Mouse (Mus musculus): ENCODE data around the gene Ugt1a9. TPM values are rescaled to one million over a fixed set of nuclear protein-coding genes. Genes with fewer than 3 reads are reported as not detected.

Gene Ugt1a9
- polyA plus RNA-seq, 1 experiment from 2014 or later, result not detected

- no peaks in the 10 kb centered on the region for H3K4me1 ChIP-seq (replicated peaks)
- 82% methylated on average over 5 of the region's 5 CpGs for WGBS
- no peak overlapping the region for H3K4me3 ChIP-seq (replicated peaks)
- H3K9ac ChIP-seq (replicated peaks), result no peak overlapping the region
- no peaks in the 10 kb centered on the region for H3K27me3 ChIP-seq
- H3K27ac ChIP-seq, result no peak overlapping the region
- H3K4me2 ChIP-seq (replicated peaks), result no peak overlapping the region
- peaks cover 96% of the 10 kb centered on the region for H3K9me3 ChIP-seq
- ATAC-seq, result no peak
- no peaks in the 10 kb centered on the region for H3K36me3 ChIP-seq
Measured at GRCm38 (mm10) chr1:88250023-88250422, 179.4 kb downstream of the Ugt1a9 start.

- Histone ChIP-seq H3K4me1 (replicated peaks) (no peaks in the 10 kb centered on the region), H3K27me3 (no peaks in the 10 kb centered on the region), H3K9me3 (peaks cover 97% of the 10 kb centered on the region), H3K36me3 (no peaks in the 10 kb centered on the region), H3K4me3 (replicated peaks) (no peak overlapping the region), H3K4me2 (replicated peaks) (no peak overlapping the region), H3K27ac (no peak overlapping the region), H3K9ac (replicated peaks) (no peak overlapping the region)
- WGBS, result 75% methylated on average over 8 of the region's 8 CpGs
- no peak for ATAC-seq
Measured at GRCm38 (mm10) chr1:88253106-88253505, 182.5 kb downstream of the Ugt1a9 start.

GRCm38 (mm10) chr1:88253540-88253939 is 182.9 kb downstream of the Ugt1a9 start:
- no peak for ATAC-seq
- 73% methylated on average over 6 of the region's 6 CpGs for WGBS
- no peak overlapping the region for H3K9ac ChIP-seq (replicated peaks)
- H3K27ac ChIP-seq, result no peak overlapping the region
- H3K4me1 ChIP-seq (replicated peaks), result no peaks in the 10 kb centered on the region
- H3K36me3 ChIP-seq, result no peaks in the 10 kb centered on the region
- no peak overlapping the region for H3K4me2 ChIP-seq (replicated peaks)
- peaks cover 96% of the 10 kb centered on the region for H3K9me3 ChIP-seq
- H3K27me3 ChIP-seq, result no peaks in the 10 kb centered on the region
- H3K4me3 ChIP-seq (replicated peaks), result no peak overlapping the region

GRCm38 (mm10) chr1:88254793-88255465 is 184.3 kb downstream of the Ugt1a9 start:
- H3K27me3 ChIP-seq, result no peaks in the 10 kb centered on the region
- no peak overlapping the region for H3K4me3 ChIP-seq (replicated peaks)
- H3K27ac ChIP-seq, result no peak overlapping the region
- peaks cover 9% of the 10 kb centered on the region for H3K36me3 ChIP-seq
- H3K9ac ChIP-seq (replicated peaks), result no peak overlapping the region
- H3K4me1 ChIP-seq (replicated peaks), result no peaks in the 10 kb centered on the region
- ATAC-seq, result 0 out of 2 replicates have a peak, but pooled peaks have one; percentile 1
- H3K4me2 ChIP-seq (replicated peaks), result no peak overlapping the region
- H3K9me3 ChIP-seq, result peaks cover 87% of the 10 kb centered on the region
- WGBS, result 88% methylated on average over 12 of the region's 12 CpGs

DNA sequence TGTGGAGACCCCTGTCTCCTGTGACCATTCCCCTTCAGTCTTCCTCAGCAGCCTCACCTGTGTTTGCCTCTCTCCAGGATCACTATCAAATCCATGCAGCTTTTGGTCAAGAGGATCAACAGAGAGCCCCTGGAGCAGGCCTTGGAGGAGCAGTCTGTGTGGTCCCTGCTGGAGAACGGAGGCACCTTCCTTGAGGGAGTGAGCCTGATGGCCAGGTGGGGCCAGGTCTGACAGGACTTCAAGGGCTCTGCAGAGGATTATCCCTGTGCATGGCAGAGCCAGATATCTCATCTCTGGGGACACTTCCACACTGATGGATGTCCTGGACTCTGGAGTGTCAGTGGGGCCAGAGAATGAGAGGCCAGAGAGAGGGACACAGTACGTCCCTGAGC is 184.9 kb downstream of the Ugt1a9 start:
- Histone ChIP-seq H3K27ac (no peak overlapping the region), H3K27me3 (no peaks in the 10 kb centered on the region), H3K4me3 (replicated peaks) (no peak overlapping the region), H3K4me1 (replicated peaks) (no peaks in the 10 kb centered on the region), H3K4me2 (replicated peaks) (no peak overlapping the region), H3K36me3 (peaks cover 15% of the 10 kb centered on the region), H3K9me3 (peaks cover 82% of the 10 kb centered on the region), H3K9ac (replicated peaks) (no peak overlapping the region)
- WGBS, result 52% methylated on average over 2 of the region's 2 CpGs
- 0 out of 2 replicates have a peak, but pooled peaks have one; percentile 0 for ATAC-seq

GRCm38 (mm10) chr1:88255989-88256754 is 185.6 kb downstream of the Ugt1a9 start:
- ATAC-seq, result 0 out of 2 replicates have a peak, but pooled peaks have one; percentile 0
- 82% methylated on average over 13 of the region's 13 CpGs for whole genome bisulfite sequencing
- peaks cover 22% of the 10 kb centered on the region for H3K36me3 ChIP-seq
- H3K27ac ChIP-seq, result no peak overlapping the region
- peaks cover 75% of the 10 kb centered on the region for H3K9me3 ChIP-seq
- no peak overlapping the region for H3K4me2 ChIP-seq (replicated peaks)
- H3K4me3 ChIP-seq (replicated peaks), result no peak overlapping the region
- H3K27me3 ChIP-seq, result no peaks in the 10 kb centered on the region
- H3K9ac ChIP-seq (replicated peaks), result no peak overlapping the region
- H3K4me1 ChIP-seq (replicated peaks), result no peaks in the 10 kb centered on the region

GRCm38 (mm10) chr1:88256886-88257663 is 186.5 kb downstream of the Ugt1a9 start:
- 79% methylated on average over 10 of the region's 10 CpGs for WGBS
- Histone ChIP-seq H3K4me1 (replicated peaks) (no peaks in the 10 kb centered on the region), H3K9me3 (peaks cover 69% of the 10 kb centered on the region), H3K4me3 (replicated peaks) (no peak overlapping the region), H3K27ac (no peak overlapping the region), H3K4me2 (replicated peaks) (no peak overlapping the region), H3K9ac (replicated peaks) (no peak overlapping the region), H3K36me3 (peaks cover 31% of the 10 kb centered on the region), H3K27me3 (no peaks in the 10 kb centered on the region)
- ATAC-seq, result no peak

DNA sequence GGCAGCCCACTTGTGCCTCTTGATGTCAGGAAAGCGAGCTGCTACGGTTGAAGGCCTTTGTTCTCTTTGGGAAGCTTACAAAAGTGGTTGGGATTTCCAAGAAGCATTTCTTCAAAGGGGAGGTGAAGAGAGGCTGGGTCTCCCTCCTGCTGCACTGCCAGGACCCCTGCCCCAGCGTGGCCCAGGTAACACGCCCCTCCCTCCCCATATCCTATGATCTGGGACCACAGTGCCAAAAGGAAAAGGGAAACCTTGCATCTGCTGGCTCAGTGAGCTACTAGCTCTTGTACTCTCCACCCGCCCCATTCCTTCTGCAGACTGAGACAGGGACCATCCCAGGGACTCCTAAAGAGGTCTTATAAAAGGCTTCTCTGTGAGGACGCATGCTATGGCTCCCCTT is 187.1 kb downstream of the Ugt1a9 start:
- no peak overlapping the region for H3K4me3 ChIP-seq (replicated peaks)
- peaks cover 63% of the 10 kb centered on the region for H3K9me3 ChIP-seq
- H3K36me3 ChIP-seq, result peaks cover 37% of the 10 kb centered on the region
- no peak overlapping the region for H3K9ac ChIP-seq (replicated peaks)
- no peak overlapping the region for H3K4me2 ChIP-seq (replicated peaks)
- WGBS, result 79% methylated on average over 6 of the region's 6 CpGs
- H3K4me1 ChIP-seq (replicated peaks), result no peaks in the 10 kb centered on the region
- no peak overlapping the region for H3K27ac ChIP-seq
- no peak for ATAC-seq
- H3K27me3 ChIP-seq, result no peaks in the 10 kb centered on the region

DNA sequence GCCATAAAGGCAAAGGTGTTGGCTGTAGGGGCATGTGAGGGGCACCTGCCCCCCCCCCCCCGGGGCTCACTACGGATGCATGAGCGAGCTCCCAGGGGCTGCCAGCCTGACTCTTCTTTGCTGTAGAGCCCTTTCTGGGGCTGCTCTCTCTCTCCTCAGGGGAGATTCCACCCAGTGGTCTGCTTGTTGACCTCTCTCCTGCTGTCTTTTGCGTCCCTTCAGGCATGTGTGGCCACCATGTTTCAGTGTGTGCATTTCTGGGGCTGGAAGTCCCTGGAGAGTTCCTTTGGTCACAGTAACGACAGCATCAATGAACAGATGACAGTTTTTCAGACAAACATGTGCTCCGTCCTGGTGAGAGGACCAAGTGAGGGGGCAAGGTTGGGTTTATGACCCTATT is 187.8 kb downstream of the Ugt1a9 start:
- ATAC-seq, result no peak
- H3K36me3 ChIP-seq, result peaks cover 44% of the 10 kb centered on the region
- H3K4me1 ChIP-seq (replicated peaks), result no peaks in the 10 kb centered on the region
- 73% methylated on average over 6 of the region's 6 CpGs for WGBS
- no peaks in the 10 kb centered on the region for H3K27me3 ChIP-seq
- no peak overlapping the region for H3K4me3 ChIP-seq (replicated peaks)
- no peak overlapping the region for H3K4me2 ChIP-seq (replicated peaks)
- no peak overlapping the region for H3K27ac ChIP-seq
- no peak overlapping the region for H3K9ac ChIP-seq (replicated peaks)
- peaks cover 56% of the 10 kb centered on the region for H3K9me3 ChIP-seq

GRCm38 (mm10) chr1:88258881-88259642 is 188.5 kb downstream of the Ugt1a9 start:
- H3K27ac ChIP-seq, result no peak overlapping the region; the same call in 1 of the 2 replicates
- peaks cover 49% of the 10 kb centered on the region for H3K9me3 ChIP-seq
- WGBS, result 79% methylated on average over 8 of the region's 8 CpGs

GRCm38 (mm10) chr1:88259643-88260024 is 189.0 kb downstream of the Ugt1a9 start:
- Histone ChIP-seq H3K4me3 (replicated peaks) (no peak overlapping the region), H3K9ac (replicated peaks) (no peak overlapping the region), H3K4me1 (replicated peaks) (no peaks in the 10 kb centered on the region), H3K4me2 (replicated peaks) (no peak overlapping the region), H3K9me3 (peaks cover 43% of the 10 kb centered on the region), H3K27ac (no peak overlapping the region), H3K27me3 (no peaks in the 10 kb centered on the region), H3K36me3 (peaks cover 56% of the 10 kb centered on the region)
- 78% methylated on average over 4 of the region's 4 CpGs for WGBS
- ATAC-seq, result peak; percentile 5

More at GRCm38 (mm10) chr1:88258881-88259642, 188.5 kb downstream of the Ugt1a9 start:
- no peak for ATAC-seq
- Histone ChIP-seq H3K4me1 (replicated peaks) (no peaks in the 10 kb centered on the region), H3K27me3 (no peaks in the 10 kb centered on the region), H3K4me3 (replicated peaks) (no peak overlapping the region), H3K9ac (replicated peaks) (no peak overlapping the region), H3K36me3 (peaks cover 51% of the 10 kb centered on the region), H3K4me2 (replicated peaks) (no peak overlapping the region)

Measured in midbrain, embryonic 13.5 days (tissue).